Mouse (Mus musculus) ES-E14 (cell line): ENCODE measurements around the gene Mboat2. TPM values are rescaled to one million over a fixed set of nuclear protein-coding genes. Genes with fewer than 3 reads are reported as not detected.

Experiments
- DNase-seq: peaks from one replicate; pipeline ENCODE4 v3.0.0-alpha.2; 2013; ENCODE audit warnings: low read depth, low spot score
- H3K27ac ChIP-seq: 2 replicates; pipeline ENCODE4 v1.5.1; 2012; ENCODE audit warnings: low read depth, mild to moderate bottlenecking, low read length, moderate library complexity, mixed read lengths; ENCODE audit not compliant: poor library complexity, insufficient read depth, severe bottlenecking
- H3K36me3 ChIP-seq: 2 replicates; pipeline ENCODE4 v1.6.1; 2012; ENCODE audit warnings: mild to moderate bottlenecking, low read length, moderate library complexity, mixed read lengths; ENCODE audit not compliant: control insufficient read depth, poor library complexity, insufficient read depth, severe bottlenecking
- H3K4me1 ChIP-seq, 2 experiments: fragments of 150-350 bp in 1 of 2; sonication (generic) in 1 of 2; 2 replicates each; pipeline ENCODE4 v1.6.1; 2012; ENCODE audit warnings: low read length in 2 of 2, mild to moderate bottlenecking in 1 of 2, mixed read lengths in 1 of 2; ENCODE audit not compliant: control insufficient read depth in 2 of 2, insufficient read depth in 2 of 2, poor library complexity in 1 of 2
- H3K4me3 ChIP-seq, 2 experiments: fragments of 150-350 bp in 1 of 2; sonication (generic) in 1 of 2; 2 replicates each; pipeline ENCODE4 v1.5.1; 2012; ENCODE audit warnings: low read length in 2 of 2, low read depth in 1 of 2, mild to moderate bottlenecking in 1 of 2, mixed read lengths in 1 of 2; ENCODE audit not compliant: insufficient read depth in 1 of 2, poor library complexity in 1 of 2, severe bottlenecking in 1 of 2
- H3K9ac ChIP-seq: 2 replicates; pipeline ENCODE4 v1.6.1; 2012; ENCODE audit warnings: low read depth, mild to moderate bottlenecking, low read length, mixed read lengths; ENCODE audit not compliant: poor library complexity, insufficient read depth, severe bottlenecking
- H3K9me3 ChIP-seq: fragments of 150-350 bp; sonication (generic); 2 replicates; pipeline ENCODE4 v1.6.1; 2012; ENCODE audit warnings: low read depth, mild to moderate bottlenecking, low read length; ENCODE audit not compliant: control insufficient read depth, insufficient read depth
- CHD2 ChIP-seq: IDR thresholded peaks from 2 replicates; pipeline ENCODE4 v1.6.1; 2014; ENCODE audit warnings: mild to moderate bottlenecking, low read depth, low read length, inconsistent platforms
- HCFC1 ChIP-seq: IDR thresholded peaks from 2 replicates; pipeline ENCODE4 v1.6.1; 2012; ENCODE audit warnings: low read length, inconsistent platforms, borderline replicate concordance; ENCODE audit not compliant: insufficient read depth
- MAFK ChIP-seq: IDR thresholded peaks from 2 replicates; pipeline ENCODE4 v1.6.1; 2014; ENCODE audit warnings: mild to moderate bottlenecking, low read depth, low read length, inconsistent platforms; ENCODE audit not compliant: insufficient read depth
- ZC3H11A ChIP-seq: IDR thresholded peaks from 2 replicates; pipeline ENCODE4 v1.6.1; 2012; ENCODE audit warnings: low read depth, mild to moderate bottlenecking, inconsistent platforms, low read length, borderline replicate concordance
- ZNF384 ChIP-seq: IDR thresholded peaks from 2 replicates; pipeline ENCODE4 v1.6.1; 2012; ENCODE audit warnings: low read depth, low read length, inconsistent platforms
- in situ Hi-C, 2 experiments: fragments of 600-800 bp; cut with MboI; formaldehyde crosslinking; loops; one replicate each; pipeline ENCODE4 v1.15.1; 2025; ENCODE audit warnings: low sequenced_read_pairs in 2 of 2, inconsistent platforms in 1 of 2; ENCODE audit not compliant: unreplicated experiment in 2 of 2
- total RNA-seq: library from RNA; depleted of rRNA; stranded (reverse); fragments of 300-350 nt; gene quantifications from 2 replicates; pipeline ENCODE4 v1.2.3, GENCODE M21; 2012; rRNA removed

Mboat2 gene
- 16.0 and 29.5 TPM in 2 replicates for total RNA-seq

- H3K4me3 ChIP-seq, result peak within 1 kb of the TSS; percentile 93 to 94
- no peaks in the 10 kb centered on the region for H3K9me3 ChIP-seq
- no peaks in the 10 kb centered on the region for H3K36me3 ChIP-seq
- no peak for TF ChIP-seq HCFC1
- TF ChIP-seq CHD2, result no peak
- no peak for TF ChIP-seq MAFK
- no peak for TF ChIP-seq ZNF384
- TF ChIP-seq ZC3H11A, result no peak
- H3K27ac ChIP-seq, result peak within 1 kb of the TSS; percentile 65; the same call in 1 of the 2 replicates
- peaks cover 0 to 3% of the 10 kb centered on the region in 2 experiments; a peak in 1 of 4 replicates for H3K4me1 ChIP-seq
- DNase-seq, result peak; percentile 30
- H3K9ac ChIP-seq, result peak within 1 kb of the TSS; percentile 88
- in situ Hi-C loops, result loop anchor here in 1 of 2 experiments (10.0 kb wide), 1 partner anchor 64 kb away; no protein-coding TSS in a partner anchor
Observed at GRCm38 (mm10) chr12:24830766-24831152, at the start of gene Mboat2. Gene Mboat2 (plus strand): TSS chr12:24830879.

DNA sequence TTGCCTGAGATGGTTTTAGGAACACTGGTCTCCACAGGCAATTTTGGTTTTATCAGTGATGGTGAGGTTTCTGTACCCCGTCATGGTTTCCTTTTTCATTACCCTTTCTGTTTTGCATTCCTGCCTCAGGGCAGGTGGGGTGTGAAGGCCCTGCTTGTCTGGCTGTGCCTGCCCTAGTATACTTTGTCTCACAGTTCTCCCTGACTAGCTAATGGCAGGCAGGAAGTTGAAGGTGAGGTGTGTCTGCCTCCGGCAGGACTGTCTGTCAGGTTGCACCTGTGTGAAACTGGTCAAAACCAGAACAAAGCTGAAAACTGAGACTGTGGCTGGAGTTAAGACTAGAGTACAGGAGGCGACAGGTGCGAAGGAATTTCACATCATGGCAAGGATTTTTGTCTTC is 46.9 kb upstream of the Mboat2 start:
- DNase-seq, result peak; percentile 41
- Histone ChIP-seq H3K27ac (no peak overlapping the region; the same call in 1 of the 2 replicates), H3K36me3 (no peaks in the 10 kb centered on the region), H3K9ac (no peak overlapping the region), H3K4me3 (no peak overlapping the region), H3K4me1 (peaks cover 2 to 3% of the 10 kb centered on the region in 2 experiments; a peak in 1 of 4 replicates), H3K9me3 (no peaks in the 10 kb centered on the region)
- in situ Hi-C loops, result no loop called here
- no peak for TF ChIP-seq HCFC1
- TF ChIP-seq MAFK, result no peak
- no peak for TF ChIP-seq ZNF384
- TF ChIP-seq ZC3H11A, result no peak

- in situ Hi-C loops, result no loop called here
- H3K4me1 ChIP-seq, result peaks cover 2 to 3% of the 10 kb centered on the region in 2 experiments; a peak in 1 of 4 replicates
- DNase-seq, result no peak
Observed at GRCm38 (mm10) chr12:24785882-24786281, 44.8 kb upstream of the Mboat2 start.

DNA sequence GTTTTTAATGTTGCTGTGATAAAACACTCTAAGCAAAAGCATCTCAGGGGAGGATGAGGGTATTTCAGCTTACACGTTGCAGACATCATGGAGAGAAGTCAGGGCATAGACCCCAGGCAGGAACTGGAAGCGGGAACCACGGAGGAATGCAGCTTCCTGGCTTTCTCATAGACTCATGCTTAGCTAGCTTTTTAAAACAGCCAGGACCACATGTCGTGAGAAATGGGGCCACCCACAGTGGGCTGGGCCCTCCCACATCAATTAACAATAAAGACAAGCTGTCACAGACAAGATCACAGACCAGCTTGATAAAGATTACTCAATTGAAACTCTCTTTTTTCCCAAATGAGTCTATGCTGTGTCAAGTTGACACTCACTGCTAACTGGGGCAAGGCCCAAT is 44.4 kb upstream of the Mboat2 start:
- no peaks in the 10 kb centered on the region for H3K36me3 ChIP-seq
- H3K4me3 ChIP-seq, result no peak overlapping the region
- H3K27ac ChIP-seq, result no peak overlapping the region
- no peak for DNase-seq
- H3K4me1 ChIP-seq, result peaks cover 2 to 3% of the 10 kb centered on the region in 2 experiments; a peak in 1 of 4 replicates
- H3K9ac ChIP-seq, result no peak overlapping the region
- TF ChIP-seq ZNF384 (no peak), MAFK (no peak), ZC3H11A (no peak), CHD2 (no peak), HCFC1 (no peak)
- in situ Hi-C loops, result no loop called here
- H3K9me3 ChIP-seq, result no peaks in the 10 kb centered on the region

More at GRCm38 (mm10) chr12:24785882-24786281, 44.8 kb upstream of the Mboat2 start:
- no peak overlapping the region for H3K4me3 ChIP-seq
- no peak overlapping the region for H3K9ac ChIP-seq
- TF ChIP-seq ZNF384, result no peak
- no peak for TF ChIP-seq MAFK
- no peak for TF ChIP-seq ZC3H11A
- H3K36me3 ChIP-seq, result no peaks in the 10 kb centered on the region
- H3K9me3 ChIP-seq, result no peaks in the 10 kb centered on the region
- H3K27ac ChIP-seq, result no peak overlapping the region

DNA sequence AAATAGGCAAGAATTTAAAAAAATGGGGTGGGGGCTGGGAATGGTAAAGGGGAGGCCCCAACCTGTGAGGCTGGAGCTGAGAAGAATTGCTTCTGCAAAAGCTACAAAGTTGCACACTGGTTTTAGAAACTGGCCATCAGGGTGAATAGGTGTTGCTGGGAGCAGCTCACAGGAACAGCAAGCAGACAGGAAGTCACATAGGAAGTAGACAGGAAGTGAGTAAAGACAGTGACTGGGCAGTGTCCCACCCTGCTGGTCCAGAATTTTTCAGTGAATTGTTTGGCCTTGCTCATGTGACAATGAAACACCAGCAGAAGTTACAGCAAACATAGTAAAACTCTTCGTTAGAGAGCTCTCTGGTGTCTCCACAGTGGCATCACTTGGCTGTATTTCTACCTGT is 41.0 kb upstream of the Mboat2 start:
- no peaks in the 10 kb centered on the region for H3K36me3 ChIP-seq
- DNase-seq, result no peak
- TF ChIP-seq CHD2, result no peak
- TF ChIP-seq MAFK, result no peak
- TF ChIP-seq ZNF384, result no peak
- no peak for TF ChIP-seq HCFC1
- TF ChIP-seq ZC3H11A, result no peak
- H3K27ac ChIP-seq, result no peak overlapping the region
- no peak overlapping the region for H3K9ac ChIP-seq
- peaks cover 3 to 6% of the 10 kb centered on the region in 2 experiments; a peak in 1 of 4 replicates for H3K4me1 ChIP-seq
- no peaks in the 10 kb centered on the region for H3K9me3 ChIP-seq
- in situ Hi-C loops, result no loop called here
- H3K4me3 ChIP-seq, result no peak overlapping the region
